ENCODE assay signal across 20 mouse cellular contexts in the genomic region with DNA sequence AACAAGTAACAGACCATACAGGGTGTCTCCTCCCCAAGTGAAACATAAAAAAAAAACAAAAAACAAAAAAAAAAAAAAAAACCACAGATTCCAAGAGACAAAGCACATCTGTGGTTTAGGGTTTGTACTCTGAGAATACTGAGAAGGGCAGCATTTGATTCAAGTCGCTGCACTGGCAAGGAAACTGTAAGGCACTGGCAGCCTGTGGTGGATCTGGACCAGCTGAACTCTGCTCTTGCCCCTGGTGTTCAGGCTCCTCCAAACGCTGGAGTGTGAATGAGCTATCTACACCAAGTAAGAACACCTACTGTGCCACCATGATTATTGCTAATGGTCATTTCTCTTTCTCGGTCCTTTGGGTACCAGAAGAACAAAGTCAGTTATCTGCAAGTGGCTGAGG.
"Had no signal": no experiment of that assay in that cellular context is flagged by ENCODE, and none has a peak within 500 bp of the region (broad histone marks: within the 10 kb centered on the region; RNA-seq: fewer than 3 reads in every experiment).

No protein-coding gene starts in this region.

- H3K4me2 ChIP-seq: liver, embryonic 13.5 days; midbrain, embryonic 11.5 days; neural tube, embryonic 12.5 days; neural tube, embryonic 15.5 days had no signal

- H3K9ac ChIP-seq: liver, embryonic 13.5 days; neural tube, embryonic 12.5 days; neural tube, embryonic 15.5 days had no signal

- H3K36me3 ChIP-seq: liver, embryonic 13.5 days; neural tube, embryonic 12.5 days; neural tube, embryonic 15.5 days had no signal

- H3K27me3 ChIP-seq: liver, embryonic 13.5 days; neural tube, embryonic 12.5 days; neural tube, embryonic 15.5 days had no signal

- H3K9me3 ChIP-seq: liver, embryonic 13.5 days; neural tube, embryonic 12.5 days; neural tube, embryonic 15.5 days had no signal

- H3K4me1 ChIP-seq: liver, embryonic 13.5 days; neural tube, embryonic 12.5 days; neural tube, embryonic 15.5 days had no signal

- H3K4me3 ChIP-seq: layer of hippocampus, adult 2 months; left cerebral cortex, adult 2 months; liver, embryonic 13.5 days; neural tube, embryonic 12.5 days; neural tube, embryonic 15.5 days had no signal

- DNase-seq: kidney, adult 8-10 months; kidney, postnatal 14 days; layer of hippocampus, postnatal 36 days; liver, embryonic 13.5 days; lung, adult 2 months; lung, postnatal 14 days; lung, postnatal 4 days; midbrain, embryonic 14.5 days; right cerebral cortex, adult 18-20 months; right cerebral cortex, postnatal 14 days; right cerebral cortex, postnatal 4 days; thymus, adult 2 months; thymus, postnatal 14 days; thymus, postnatal 4 days had no signal

- H3K27ac ChIP-seq: left cerebral cortex, adult 2 months; liver, embryonic 13.5 days; neural tube, embryonic 12.5 days; neural tube, embryonic 15.5 days; stomach, postnatal 0 days had no signal
